Mouse (Mus musculus) layer of hippocampus, postnatal 14 days (tissue): Measurements from ENCODE around the gene Rcan2. TPM values are rescaled to one million over a fixed set of nuclear protein-coding genes. Genes with fewer than 3 reads are reported as not detected.

Experiments
- DNase-seq, 2 experiments: peaks; one replicate each; pipeline ENCODE4 v3.0.0; 2021 to 2022; ENCODE audit warnings: low spot score in 2 of 2, mixed read lengths in 1 of 2
- total RNA-seq, 2 experiments: library from RNA; stranded (reverse); gene quantifications; 2 replicates each; pipeline ENCODE4 v1.2.3; 2021

Gene Rcan2
- total RNA-seq, 2 experiments from 2014 or later, result 46.3 to 47.4 TPM

GRCm38 (mm10) chr17:44013756-44014510 lies 212.8 kb downstream of the Rcan2 start:
- DNase-seq, result no peak

GRCm38 (mm10) chr17:44016314-44016713 lies 215.2 kb downstream of the Rcan2 start:
- no peak for DNase-seq

GRCm38 (mm10) chr17:44020707-44021220 lies 219.6 kb downstream of the Rcan2 start:
- DNase-seq, result no peak

DNA sequence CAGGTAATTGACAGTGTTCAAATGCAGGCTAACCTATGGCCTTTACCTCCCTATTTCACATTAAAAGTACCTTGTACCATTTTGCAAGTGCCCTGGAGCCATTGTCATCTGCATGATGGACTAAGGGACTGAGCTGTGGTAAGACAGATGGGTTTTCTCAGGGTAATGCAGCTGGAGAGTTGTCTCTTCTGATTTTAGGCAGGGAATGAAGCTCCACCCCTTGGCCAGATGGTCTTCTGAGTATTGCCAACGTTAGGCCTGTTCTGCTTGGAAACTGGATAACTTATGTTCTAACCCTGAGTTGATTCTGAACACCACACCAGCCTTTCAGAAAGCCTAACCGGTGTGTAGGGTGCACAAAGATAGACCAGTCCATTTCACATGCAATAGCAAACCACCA lies 222.7 kb downstream of the Rcan2 start:
- peak in 1 of 2 experiments; percentile 33 for DNase-seq

GRCm38 (mm10) chr17:44025011-44025410 lies 223.9 kb downstream of the Rcan2 start:
- DNase-seq, result no peak

GRCm38 (mm10) chr17:44025935-44026334 lies 224.8 kb downstream of the Rcan2 start:
- peak in 1 of 2 experiments; percentile 16 for DNase-seq

DNA sequence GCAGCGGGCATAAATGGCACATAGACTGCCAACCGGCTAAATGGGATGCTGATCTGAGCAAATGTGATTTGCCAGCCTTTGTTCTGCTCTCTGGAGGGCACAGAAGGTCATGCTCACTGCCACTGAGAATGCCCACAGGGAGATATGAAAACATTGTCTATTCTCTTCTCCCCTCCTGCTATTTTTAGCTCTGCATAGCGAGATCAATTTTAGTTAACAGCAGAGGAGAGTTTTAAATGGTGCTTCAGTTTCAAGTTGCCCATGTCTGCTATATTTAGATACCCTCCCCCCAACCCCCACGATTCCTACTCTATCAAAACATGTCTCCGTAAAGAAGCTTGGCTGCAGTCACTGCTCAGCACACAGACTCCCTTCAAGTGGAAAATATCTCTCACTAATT lies 225.2 kb downstream of the Rcan2 start:
- DNase-seq, result peak; percentile 6 to 16

- DNase-seq, result no peak
These were observed 225.6 kb downstream of the Rcan2 start for GRCm38 (mm10) chr17:44026786-44027185.

- DNase-seq, result no peak
These were observed 226.2 kb downstream of the Rcan2 start for GRCm38 (mm10) chr17:44027311-44027710.

- DNase-seq, result no peak
These were observed 228.5 kb downstream of the Rcan2 start for GRCm38 (mm10) chr17:44029616-44030015.

DNA sequence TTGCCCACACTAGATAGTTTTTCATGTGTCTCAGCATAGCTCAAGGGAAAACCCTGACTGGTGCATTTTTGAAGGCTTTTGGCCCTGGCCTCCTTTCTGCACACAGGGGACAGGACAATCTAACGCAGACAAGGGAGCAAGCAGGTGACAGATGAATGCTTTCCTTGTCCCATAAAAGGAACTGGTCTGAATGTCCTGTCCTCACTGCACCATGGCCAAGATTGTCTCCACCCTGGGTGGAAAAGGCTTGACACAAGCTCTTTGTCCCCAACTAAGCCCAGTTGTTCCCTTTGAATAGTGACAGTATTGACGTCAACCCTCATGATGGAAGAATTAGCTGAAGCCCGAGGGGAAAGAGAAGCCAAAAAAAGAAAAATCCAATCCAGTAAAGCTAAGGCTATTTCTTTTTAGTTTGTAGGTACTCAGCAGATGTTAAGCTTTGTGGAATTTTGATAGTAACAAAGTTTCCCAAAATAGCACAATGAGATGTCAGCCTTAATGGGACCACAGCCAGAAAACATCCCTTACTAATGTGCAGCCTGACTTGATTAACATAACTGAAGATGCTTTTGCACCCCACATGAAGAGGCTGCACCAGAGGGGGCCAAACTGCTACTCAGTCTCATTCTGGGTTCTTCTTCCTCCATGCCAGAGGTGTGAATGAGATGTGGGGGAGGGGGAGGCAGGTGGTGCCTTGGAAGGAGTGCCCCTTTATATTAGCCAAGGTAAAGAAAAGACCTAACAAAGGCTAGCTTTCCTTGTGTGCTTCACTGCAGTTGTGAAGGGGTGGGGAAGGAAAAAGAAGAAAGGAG lies 229.8 kb downstream of the Rcan2 start:
- peak in 1 of 2 experiments; percentile 45 for DNase-seq

GRCm38 (mm10) chr17:44035005-44035404 lies 233.9 kb downstream of the Rcan2 start:
- no peak for DNase-seq

- DNase-seq, result peak; percentile 48 to 69
These were observed 237.5 kb downstream of the Rcan2 start for GRCm38 (mm10) chr17:44038656-44039055.

- no peak for DNase-seq
These were observed 239.3 kb downstream of the Rcan2 start for GRCm38 (mm10) chr17:44040449-44040848.

DNA sequence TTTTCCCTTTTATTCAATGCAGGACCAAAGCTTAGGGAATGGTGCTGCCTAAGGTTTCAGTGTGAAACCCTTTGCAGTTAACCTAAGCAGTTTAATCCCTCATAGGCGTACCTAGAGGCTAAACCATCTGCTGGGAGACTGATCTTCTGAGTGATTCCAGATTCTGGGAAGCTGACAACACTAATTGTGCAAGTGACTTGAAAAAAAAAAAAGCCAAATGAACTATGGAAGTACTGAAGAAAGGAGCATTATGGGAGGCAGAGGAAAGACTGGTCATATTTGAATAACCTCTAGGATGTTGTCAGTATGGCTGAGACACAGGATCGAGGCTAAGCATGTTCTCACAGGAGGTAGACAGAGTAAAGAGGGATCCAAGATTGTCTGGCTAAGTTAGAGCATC lies 241.2 kb downstream of the Rcan2 start:
- DNase-seq, result no peak

DNA sequence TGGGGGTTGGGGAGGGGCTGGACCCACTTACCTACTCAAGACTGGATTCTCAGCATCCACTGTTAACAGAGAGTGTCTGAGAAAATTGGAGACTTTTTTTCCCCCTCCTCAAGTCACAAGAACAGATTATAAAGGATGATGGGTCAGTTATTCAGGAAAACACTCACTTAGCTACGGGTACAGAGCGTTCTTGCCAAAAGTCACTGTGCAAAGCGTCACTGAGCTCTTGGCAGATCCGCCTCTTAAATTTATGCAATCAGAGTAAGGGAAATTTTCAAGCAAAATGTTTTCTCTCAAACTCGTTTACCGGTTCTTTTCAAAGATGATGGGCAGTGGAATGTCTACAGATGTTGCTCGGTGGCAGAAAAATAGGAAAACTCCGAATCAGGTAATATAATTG lies 241.7 kb downstream of the Rcan2 start:
- DNase-seq, result no peak

- no peak for DNase-seq
These were observed 252.3 kb downstream of the Rcan2 start for GRCm38 (mm10) chr17:44053427-44053826.

DNA sequence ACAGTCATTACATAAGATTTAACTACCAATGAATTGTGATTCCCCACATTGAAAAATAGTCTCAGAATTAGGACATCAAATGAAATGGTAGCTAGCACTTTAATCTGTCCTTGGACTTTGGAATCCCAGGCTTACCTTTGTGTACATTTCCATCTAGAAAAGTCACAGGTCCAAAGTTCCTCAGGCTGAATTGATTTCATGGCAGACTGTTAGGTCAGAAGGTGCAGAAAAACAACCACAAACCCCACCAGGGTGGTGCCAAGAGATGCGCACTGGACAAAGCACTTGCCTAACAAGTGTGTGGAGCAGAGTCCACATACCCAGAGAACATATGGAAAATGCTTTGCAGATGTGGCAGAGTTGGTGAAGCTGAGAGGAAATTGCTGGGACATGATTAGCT lies 256.0 kb downstream of the Rcan2 start:
- DNase-seq, result no peak

DNA sequence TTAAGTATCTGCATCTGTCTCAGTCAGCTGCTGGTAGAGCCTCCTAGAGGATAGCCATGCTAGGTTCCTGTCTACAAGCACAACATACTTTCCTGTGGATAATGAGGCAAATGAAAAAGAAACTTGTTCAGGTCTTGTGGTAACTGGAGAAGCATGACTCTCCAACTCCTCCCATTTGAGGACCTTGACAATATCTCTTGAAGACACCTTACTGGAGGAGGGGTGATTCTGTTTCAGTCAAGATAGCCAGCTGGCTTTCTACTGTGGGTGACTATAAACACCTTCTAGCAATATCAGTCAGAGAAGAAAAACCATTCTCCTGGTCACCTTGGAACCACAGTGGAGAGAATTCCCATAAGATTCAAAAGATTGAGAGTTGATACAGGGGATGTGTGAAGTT lies 257.0 kb downstream of the Rcan2 start:
- no peak for DNase-seq

DNA sequence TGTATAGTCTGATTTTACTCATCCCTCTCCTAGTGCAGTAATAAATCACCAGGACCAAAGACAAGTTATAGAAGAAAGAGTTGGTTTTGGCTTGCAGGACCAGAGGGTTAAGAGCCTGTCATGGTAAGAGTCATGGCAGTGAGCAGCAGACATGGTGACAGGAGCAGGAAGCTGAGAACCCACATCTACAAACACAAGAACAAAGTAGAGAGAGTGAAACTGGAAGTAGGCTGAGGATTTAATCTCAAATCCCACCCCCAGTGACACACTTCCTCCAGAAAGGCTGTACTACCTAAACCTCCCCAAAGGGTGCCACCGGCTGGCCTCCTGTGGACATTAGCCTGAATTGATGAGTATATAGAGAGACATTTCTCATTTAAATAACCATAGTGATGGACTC lies 259.6 kb downstream of the Rcan2 start:
- DNase-seq, result no peak

DNA sequence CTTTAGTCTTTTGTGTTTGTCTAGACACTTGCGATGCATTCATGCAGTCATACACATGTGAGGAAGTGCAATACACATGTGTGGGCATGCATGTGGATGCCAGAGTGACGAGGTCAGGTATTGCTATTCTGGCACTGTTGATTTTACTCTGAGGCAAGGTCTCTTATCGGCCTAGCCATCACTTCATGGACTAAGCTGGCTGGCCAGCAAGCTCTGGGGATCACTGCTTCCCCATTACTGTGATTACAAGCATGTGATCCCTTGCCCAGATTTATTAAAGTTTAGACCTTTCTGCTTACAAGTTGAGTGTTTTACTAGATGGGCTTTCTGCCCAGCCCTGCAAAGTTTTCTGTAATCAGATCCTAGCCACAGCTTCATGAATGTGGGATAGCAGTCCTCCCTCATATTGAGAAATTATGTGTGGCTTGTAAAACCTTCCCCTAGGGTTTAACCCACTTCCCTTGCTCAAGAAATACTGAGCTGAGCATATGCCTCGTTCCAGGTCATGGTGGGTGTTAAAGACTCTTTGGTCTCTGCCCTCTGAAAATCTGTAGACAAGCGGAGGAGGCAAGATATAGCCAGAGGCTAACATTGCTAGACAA lies 260.2 kb downstream of the Rcan2 start:
- no peak for DNase-seq

DNA sequence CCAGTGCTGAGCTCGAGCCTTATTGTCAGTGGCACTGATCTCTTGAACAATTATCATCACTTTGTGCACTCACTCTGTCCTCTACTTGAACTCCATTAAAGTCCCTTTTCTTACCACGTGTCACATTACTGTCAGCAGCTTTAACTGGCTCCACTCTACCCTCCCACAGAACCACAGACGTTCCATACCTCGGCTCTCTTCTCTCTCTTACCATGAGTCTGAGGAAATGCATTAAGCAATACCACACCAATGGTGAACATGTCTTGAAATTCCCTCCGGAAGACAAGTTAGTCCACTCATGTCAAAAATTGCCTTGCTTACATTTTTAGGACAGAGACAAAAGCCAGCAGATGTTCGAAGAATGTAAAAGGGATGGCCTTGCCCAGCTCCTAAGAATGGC lies 267.7 kb downstream of the Rcan2 start:
- no peak for DNase-seq
